Mouse (Mus musculus) myocyte (in vitro differentiated cells): ENCODE measurements around the gene Nap1l4.

ENCODE experiments used
- CEBPB ChIP-seq: IDR thresholded peaks from 2 replicates; pipeline ENCODE4 v1.6.1; 2011; ENCODE audit warnings: mild to moderate bottlenecking, moderate library complexity; ENCODE audit not compliant: poor library complexity, insufficient read depth, severe bottlenecking
- E2F4 ChIP-seq: IDR thresholded peaks from one replicate; pipeline ENCODE4 v1.6.1; 2011; ENCODE audit warnings: mild to moderate bottlenecking, control low read depth, moderate library complexity; ENCODE audit not compliant: insufficient read depth
- MAX ChIP-seq: IDR thresholded peaks from one replicate; pipeline ENCODE4 v1.6.1; 2011; ENCODE audit warnings: low read depth, mild to moderate bottlenecking, control low read depth
- MYOD1 ChIP-seq, 3 experiments: IDR thresholded peaks; one replicate each; pipeline ENCODE4 v1.6.1; 2011; ENCODE audit warnings: control low read depth in 2 of 3, low read depth in 2 of 3, mild to moderate bottlenecking in 2 of 3, moderate library complexity in 1 of 3; ENCODE audit not compliant: insufficient read length in 2 of 3, control insufficient read depth in 1 of 3
- MYOG ChIP-seq, 3 experiments: IDR thresholded peaks; one replicate each; pipeline ENCODE4 v1.6.1; 2011; ENCODE audit warnings: control low read depth in 2 of 3, low read depth in 2 of 3, mild to moderate bottlenecking in 2 of 3; ENCODE audit not compliant: insufficient read length in 2 of 3, control insufficient read depth in 1 of 3, insufficient read depth in 1 of 3
- POLR2A ChIP-seq: IDR thresholded peaks from one replicate; pipeline ENCODE4 v1.6.1; 2011; ENCODE audit warnings: low read depth, mild to moderate bottlenecking, control low read depth, moderate library complexity; ENCODE audit not compliant: insufficient read length
- POLR2AphosphoS2 ChIP-seq: IDR thresholded peaks from one replicate; pipeline ENCODE4 v1.6.1; 2011; ENCODE audit warnings: low read depth, control low read depth; ENCODE audit not compliant: insufficient read length
- REST ChIP-seq: IDR thresholded peaks from one replicate; pipeline ENCODE4 v1.6.1; 2011; ENCODE audit warnings: mild to moderate bottlenecking, control low read depth, moderate library complexity; ENCODE audit not compliant: insufficient read depth, insufficient read length
- SRF ChIP-seq: IDR thresholded peaks from one replicate; pipeline ENCODE4 v1.6.1; 2011; ENCODE audit warnings: low read depth; ENCODE audit not compliant: control insufficient read depth, insufficient read length
- TCF12 ChIP-seq: IDR thresholded peaks from one replicate; pipeline ENCODE4 v1.6.1; 2011; ENCODE audit warnings: mild to moderate bottlenecking, control low read depth; ENCODE audit not compliant: poor library complexity, insufficient read depth, severe bottlenecking
- TCF3 ChIP-seq: IDR thresholded peaks from one replicate; pipeline ENCODE4 v1.6.1; 2011; ENCODE audit warnings: low read depth, control low read depth; ENCODE audit not compliant: insufficient read length
- USF1 ChIP-seq: IDR thresholded peaks from one replicate; pipeline ENCODE4 v1.6.1; 2011; ENCODE audit warnings: low read depth, mild to moderate bottlenecking, control low read depth, moderate library complexity

DNA sequence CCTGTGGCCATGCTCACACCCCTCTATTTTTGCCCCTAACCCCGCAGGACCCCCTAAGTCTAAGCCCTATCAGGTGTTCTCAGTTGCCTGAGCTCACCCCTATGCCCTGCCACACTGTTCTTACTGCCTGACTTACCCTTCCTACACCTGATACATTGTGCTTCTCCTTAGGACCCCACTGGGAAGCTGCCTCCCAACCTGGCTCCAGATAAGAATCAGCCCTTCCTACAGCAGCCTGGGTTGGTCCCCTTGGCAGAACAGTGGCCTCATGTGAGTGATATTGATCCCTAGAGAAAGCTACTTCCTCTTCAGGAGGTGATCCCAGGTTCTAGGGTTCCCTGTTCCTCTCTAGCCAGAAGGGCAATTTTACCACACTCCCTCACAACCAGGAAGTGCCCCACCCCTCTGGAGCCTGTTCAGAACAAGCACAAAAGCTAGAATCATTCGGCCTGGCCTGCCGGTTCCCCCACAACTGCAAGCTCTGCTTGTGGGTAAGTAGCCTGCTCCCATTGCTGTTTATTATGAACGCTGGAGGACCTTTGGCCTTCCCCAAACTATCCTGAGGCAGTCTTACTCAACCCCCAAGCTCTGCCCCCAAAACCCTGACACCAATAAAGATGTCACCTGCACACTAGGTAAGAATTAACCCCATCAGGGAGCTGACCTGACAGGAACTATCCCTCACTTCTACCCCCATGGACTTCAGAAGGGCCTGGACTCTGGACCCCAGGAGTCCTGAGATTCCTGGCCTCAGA is 75.4 kb downstream of the Nap1l4 start, which contains the start of gene Slc22a18:
- TF ChIP-seq MYOG (IDR thresholded peaks at IDR 0.05; ENCODE audit: control insufficient read depth in 1 of 3, insufficient read depth in 1 of 3, insufficient read length in 2 of 3, low read depth in 2 of 3) (no peak), TCF12 (no peak), USF1 (no peak), CEBPB (no peak), POLR2A (no peak), E2F4 (no peak), MYOD1 (IDR thresholded peaks at IDR 0.05; ENCODE audit: control insufficient read depth in 1 of 3, insufficient read length in 2 of 3, low read depth in 2 of 3) (no peak), MAX (no peak), POLR2AphosphoS2 (no peak), TCF3 (no peak), SRF (no peak), REST (no peak)
